Mouse (Mus musculus): ENCODE results near the gene Crispld2.

Crispld2 gene

DNA sequence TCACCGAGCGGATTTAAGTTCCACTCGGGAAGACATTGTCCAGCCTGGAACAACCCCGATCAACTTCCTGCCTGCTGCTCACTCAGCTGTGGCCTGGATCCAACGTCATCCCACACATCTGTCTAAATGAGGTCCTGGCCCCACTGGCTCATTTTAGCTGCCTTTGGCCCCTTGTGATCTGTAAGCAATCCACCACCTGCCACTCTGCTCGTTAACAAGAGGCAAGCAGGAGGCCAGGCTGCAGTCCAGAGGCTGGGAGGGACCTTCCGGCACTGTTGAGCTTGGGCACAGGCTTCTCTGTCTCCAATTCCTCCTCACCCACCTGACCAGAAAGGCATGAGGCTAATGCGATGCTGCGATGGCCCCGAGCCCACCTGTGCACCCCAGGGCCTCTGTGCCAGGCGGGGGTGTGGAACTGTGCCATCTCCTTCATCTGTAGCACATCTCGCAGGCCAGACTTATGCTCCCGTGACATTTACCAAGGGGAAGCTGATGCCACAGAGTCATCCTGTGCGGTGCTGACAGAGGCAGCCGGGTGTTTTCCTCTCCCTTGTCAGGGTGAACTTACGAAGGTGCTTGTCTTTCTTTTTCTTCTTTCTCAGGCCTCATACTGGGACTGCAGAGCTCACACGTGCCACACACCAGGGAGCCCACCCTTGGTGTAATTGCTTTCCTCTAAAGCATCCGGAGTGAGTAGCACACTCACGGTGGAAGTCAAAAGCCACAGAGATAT is 75.9 kb downstream of the Crispld2 start:
- peak; percentile 97 for DNase-seq (ENCODE audit: low read depth, low spot score)

DNA sequence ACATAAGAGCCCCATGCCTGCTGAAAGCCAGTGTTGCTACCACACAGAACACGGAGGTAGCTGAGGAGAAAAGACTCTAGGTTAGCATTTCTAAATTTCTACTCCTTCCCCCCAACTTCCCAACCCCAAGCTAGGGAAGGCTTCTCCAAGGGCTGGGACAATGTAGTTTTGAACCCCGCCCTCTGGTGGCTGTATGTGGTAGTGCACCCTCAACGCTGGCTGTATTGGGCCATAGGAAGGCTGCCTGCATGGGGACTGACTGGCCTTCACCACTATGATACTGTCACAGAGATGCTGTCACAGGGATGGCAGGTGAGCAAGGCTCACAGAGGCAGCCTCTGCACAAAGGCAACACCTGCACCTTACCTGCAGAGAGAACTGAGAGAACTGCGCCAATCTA is 79.4 kb downstream of the Crispld2 start:
- DNase-seq (ENCODE audit: low read depth, low spot score) = peak; percentile 72

DNA sequence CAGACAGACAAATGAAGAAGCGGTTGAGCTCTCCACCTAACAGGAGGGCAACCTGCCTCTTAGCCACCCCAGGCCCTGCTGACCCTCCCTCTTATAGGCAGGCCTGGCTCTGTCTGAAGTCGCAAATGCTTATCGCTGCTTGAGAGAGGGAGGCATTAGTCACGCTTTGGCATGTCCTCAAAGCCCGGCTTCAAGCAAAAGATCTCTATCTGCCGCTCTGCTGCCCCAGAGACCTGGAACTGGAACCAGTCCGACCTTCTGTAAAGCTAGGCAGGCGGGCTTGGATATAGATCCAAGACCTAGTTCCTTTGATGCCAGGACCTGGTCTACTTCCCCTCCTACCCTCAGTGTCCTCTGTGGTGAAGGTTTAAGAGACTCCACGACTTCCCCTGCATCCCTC is 80.0 kb downstream of the Crispld2 start:
- DNase-seq (ENCODE audit: low read depth, low spot score) = no peak

DNA sequence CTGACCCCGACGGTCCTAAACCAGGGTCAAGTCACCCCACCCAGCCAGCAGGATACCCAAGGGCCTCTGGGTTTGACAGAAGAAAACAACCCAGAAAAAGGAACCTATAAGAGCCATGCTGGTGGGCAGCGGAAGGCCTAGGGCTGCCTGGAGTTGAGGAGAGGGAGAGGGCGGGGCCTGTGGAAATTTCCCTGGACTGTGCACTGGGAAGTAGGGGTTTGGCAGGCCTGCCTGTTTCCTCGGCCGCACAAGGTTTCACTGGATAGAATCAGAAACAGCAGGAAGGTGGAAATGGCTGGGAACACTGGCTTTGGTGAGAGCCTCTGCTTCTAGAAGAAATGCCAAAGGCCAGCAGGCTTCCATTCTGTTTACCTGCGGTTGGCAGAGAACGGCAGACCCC is 80.6 kb downstream of the Crispld2 start:
- DNase-seq (ENCODE audit: low read depth, low spot score) = no peak

DNA sequence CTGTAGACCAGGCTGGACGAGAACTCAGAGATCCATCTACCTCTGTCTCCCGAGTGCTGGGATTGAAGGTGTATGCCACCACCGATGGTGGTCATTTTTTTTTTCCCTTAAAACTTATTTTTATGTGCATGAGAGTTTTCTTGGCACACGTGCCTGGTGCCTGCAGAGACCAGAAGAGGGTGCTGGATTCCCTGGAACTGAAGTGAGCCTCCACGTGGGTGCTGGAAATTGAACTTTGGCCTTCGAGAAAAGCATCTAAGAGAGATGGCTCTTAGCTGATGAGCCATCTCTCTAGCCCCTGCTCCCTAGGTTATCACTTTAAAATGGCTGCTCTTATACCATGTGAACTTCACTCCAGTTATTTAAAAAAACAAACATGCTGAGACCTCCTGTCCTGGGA is 82.3 kb downstream of the Crispld2 start:
- DNase-seq (ENCODE audit: low read depth, low spot score) = no peak

DNA sequence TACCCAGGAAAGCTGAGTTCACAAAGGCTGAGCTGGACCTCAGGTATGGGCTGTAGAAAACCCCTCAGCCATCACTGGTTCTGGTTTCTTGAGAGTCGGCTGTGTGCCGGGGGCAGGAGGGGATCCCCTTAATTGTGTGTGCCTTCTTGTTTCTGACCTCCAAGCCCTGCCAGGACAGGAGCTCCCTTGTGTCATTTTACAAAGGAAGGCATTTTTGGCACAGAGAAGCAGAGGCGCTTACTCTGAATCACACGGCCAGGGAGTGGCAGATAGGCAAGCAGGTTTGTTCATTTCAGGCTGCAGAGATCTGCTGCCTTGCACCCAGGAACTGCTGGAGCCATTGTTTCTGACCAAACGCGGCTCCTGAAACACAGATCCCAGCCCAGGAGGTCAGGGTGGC is 83.1 kb downstream of the Crispld2 start:
- no peak for DNase-seq (ENCODE audit: low read depth, low spot score)

DNA sequence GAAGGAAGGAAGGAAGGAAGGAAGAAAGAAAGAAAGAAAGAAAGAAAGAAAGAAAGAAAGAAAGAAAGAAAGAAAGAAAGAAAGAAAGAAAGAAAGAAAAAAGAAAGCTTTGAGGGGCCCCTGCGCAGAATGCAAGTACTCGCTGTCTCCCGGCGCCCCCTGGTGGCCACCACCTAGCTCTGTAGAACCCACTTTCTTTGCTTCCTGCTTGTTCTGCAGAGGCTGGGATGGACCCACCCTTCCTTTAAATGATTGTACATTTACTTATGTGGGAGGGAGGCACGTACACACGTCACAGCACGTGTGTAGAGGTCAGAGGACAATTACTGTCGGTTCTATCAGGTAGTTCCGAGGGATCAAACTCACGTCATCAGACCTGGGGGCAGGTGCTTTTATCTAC is 85.8 kb downstream of the Crispld2 start:
- DNase-seq (ENCODE audit: low read depth, low spot score) = peak; percentile 63

DNA sequence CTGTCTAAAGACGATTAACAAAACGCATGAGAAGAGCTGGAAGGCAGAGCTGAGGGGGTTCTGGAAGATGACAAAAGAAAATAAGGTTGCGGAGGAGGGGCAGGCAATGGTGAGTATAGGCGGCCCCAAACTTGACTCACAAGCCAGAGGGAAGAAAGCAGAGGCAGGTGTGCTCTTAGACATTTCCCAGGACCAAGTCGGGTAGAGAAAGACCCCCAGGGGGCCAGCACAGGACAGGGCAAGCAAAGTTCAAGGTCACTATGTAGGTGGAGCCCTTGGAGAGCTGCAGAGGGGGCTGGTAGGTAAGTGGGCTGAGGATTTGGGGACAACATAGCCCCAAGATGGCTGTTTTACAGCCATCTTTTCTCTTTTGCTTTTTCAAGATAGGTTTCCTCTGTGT is 87.1 kb downstream of the Crispld2 start:
- DNase-seq (ENCODE audit: low read depth, low spot score) = no peak

DNA sequence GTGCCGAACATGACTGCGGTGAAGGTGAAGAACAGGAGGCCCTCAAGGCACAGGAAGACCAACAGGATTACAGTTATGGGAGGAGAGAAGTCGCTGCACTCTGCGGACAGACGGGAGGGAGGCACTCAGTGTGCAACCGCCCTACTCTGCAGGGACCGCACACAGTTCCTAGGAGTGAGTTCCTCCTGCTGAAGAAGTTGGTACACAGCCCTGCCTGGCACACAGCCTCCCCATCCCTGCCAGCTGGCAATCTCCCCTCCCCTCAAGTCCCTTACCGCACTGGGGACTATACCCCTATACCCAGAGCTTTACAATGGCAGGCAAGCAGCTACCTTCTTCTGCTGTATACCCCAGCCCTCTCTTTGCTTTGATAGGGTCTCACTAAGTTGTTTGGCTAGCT is 91.0 kb downstream of the Crispld2 start:
- DNase-seq (ENCODE audit: low read depth, low spot score) = no peak

DNA sequence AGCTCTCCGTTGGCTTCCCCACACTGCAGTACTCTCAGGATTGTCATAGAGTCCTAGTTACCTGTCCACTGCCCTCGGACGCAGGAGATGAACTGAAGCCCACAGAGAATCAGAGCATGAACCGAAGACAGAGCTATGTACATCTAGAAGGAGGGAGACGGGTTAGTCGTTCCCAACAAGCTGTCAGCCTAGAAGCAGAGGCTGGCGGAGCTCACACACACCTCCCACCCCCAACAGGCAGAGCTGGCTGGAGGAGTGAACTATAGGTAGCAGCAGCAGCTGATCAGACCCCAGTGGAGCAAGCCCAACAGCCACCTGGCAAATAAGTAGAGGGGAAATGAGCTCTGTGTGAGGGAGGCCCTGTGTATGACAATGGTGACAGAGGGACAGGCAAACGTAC is 92.5 kb downstream of the Crispld2 start:
- no peak for DNase-seq (ENCODE audit: low read depth, low spot score)

DNA sequence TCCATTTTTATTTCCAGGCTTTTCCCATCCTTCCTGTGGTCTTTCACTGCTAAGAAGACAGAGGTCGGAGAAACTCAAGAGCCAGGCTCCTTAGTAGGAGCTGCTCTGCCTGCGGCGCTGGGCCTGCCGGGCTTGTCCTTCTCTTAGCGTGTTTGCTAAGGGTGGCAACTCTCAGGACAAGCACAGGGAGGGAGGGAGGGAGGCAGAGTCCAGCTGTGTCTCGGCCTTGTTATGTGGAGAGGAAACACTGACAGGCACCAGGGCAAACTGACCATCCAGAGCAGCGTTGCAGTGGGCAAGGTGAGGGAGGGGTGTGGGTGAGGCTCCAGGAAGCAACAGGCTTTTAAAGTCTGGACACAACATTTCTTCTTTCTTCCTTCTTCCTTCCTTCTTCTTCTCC is 97.3 kb downstream of the Crispld2 start:
- no peak for DNase-seq (ENCODE audit: low read depth, low spot score)

DNA sequence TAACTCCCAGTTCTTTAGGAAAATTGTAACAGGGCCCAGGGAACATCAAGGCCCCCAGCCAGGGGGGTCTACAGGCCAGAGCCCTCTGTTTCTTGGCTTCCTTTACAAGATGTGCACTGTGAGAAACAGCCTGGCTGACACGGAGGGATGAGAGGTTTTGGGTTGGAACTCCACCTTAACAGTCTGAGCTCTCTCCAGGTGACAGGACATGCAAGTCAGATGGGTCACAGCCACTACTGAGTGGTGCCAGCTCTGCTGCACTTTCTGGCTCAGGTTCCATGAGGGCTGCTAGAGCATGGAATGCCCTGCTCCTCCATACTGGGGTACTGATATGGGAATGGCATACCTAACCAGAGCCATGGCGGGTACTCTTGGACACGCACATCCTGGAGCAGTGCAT is 98.8 kb downstream of the Crispld2 start:
- no peak for DNase-seq (ENCODE audit: low read depth, low spot score)

DNA sequence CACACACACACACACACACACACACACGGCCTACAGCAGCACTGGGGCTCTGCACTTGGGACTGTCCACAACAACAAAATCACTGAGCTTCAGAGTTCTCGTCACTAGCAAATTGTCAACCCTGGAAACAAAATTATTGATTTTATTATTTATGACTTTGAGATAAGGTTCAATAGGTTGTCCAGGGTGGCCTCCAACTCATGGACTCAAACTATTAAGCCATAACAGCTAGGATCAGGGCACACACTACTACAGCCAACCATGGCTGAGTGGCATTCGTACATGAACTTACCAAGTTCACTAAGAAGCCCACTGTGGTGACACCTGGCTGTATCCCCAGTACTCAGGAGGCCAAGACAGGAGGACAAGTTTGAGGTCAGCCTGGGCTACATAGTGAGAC is 100.9 kb downstream of the Crispld2 start:
- no peak for DNase-seq (ENCODE audit: low read depth, low spot score)

DNA sequence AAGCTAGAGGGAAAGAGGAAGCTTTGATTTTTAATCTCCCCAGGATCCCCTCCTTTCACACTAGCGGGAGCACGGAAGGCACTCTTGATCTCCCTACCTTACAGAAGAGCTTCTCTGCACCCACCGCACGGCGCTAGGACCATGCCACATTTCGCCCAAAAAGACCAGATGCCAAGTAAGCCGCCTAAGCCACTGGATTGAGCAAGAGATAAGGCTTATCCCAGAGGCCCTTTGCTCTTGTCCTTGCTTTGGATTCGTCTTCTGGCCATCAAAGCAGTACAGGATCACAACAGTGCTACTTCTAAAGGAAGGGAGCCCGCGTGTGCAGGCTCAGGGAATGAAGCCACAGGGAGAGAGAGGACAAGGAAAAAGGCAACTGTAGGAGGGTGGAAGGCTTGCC is 102.6 kb downstream of the Crispld2 start:
- DNase-seq (ENCODE audit: low read depth, low spot score) = no peak

DNA sequence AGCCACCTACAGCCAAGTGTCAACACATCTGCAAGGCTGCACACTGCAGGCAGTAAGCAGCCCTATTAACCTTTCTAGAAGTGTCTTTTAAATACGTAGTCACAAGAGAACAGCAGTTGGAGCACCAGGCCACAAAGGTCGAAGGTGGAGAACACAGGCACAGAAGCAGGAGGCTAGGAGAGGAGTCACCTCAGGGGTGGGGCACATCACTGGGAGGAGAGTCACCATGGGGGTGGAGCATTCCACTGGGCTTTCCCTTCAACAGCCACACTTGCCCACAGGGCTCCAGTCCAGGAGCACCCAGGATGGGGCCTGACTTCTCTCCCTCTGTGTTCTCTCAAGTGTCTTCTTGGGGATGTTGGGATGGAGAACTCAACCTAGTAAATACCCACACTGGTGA is 104.2 kb downstream of the Crispld2 start:
- no peak for DNase-seq (ENCODE audit: low read depth, low spot score)

DNA sequence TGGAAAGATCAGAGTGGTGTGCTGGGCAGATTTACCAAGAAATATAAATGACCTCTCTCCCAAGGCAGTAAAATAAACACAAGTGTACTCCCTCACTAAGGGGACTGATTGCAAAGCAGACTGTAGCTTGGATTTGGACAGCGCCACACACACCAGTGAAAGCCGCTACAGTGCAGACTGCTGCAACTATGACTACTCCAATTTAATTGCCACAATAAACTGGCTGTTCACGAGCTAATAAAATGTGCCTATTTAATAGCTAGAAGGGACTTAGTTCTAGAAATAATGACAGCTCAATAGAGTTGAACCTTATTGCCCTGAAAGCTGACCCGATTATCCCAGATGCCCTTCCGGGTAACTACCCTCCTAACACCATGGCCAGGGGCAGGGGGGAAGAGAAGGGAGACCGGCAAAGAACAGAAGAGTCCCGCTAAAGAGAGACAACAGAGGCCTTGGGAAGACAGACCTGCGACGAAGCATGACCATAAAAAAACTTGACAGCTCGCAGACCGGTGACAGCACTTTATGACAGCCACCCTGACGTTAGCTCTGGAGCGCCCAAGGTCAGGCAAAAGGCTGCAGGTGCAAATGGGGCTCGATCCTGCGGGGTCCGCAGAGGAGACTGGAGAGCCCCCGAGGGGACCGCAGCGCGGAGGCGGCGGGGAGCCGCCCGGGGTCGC is 108.3 kb downstream of the Crispld2 start:
- DNase-seq (ENCODE audit: low read depth, low spot score) = no peak

DNA sequence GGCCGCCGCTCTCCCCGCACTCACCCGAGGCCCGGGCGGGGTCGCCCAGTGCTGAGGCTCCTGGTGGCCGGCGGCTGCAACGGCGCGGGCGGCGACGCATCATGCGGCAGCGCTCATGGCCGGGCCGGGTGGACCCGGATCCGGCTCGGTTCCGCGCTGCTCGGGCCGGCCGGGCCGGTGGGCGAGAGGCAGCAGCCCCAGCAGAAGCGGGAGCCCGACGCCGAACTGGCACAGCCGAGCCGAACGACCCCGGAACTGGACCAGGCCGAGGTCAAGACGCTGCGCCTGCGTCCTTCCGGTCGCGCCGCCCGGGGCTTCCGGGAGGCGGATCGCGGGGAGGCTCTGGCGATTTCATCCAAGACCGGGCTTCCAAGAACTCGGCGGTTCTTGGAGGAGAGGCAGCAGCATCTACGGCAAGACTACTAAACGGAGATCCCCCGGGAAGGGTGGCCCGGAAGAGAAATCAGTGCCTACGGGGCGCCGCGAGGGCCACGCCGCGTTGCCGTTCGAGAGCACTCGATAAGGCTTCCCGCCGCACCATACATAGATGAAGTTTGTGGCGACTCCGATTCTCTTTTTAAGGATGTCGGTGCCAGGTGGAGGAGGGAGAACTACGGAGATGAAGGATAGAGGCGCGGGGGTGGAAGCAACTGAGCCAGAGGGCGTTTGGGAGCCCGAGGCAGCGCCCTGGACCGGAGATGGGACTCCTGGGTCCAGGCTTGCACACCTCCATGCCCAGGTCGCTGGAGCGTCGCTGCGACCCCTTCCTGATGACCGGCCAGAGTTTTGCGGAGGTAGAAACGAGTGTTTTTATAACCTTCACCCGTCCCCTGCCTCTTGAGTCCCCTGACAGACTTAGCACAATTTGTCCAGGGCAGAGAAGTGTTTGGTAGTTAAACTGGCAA is 109.1 kb downstream of the Crispld2 start, which contains the start of gene Zdhhc7:
Gene Zdhhc7 (minus strand): TSS at position 415 of the 905 bp plus-strand sequence.
- DNase-seq (ENCODE audit: low read depth, low spot score) = peak; percentile 80
